Mouse (Mus musculus) brain, embryonic 14.5 days (tissue): ENCODE data around the gene Prkcsh.

Experiments used
- CTCF ChIP-seq: fragments of 200-500 bp; IDR thresholded peaks from 2 replicates; pipeline ENCODE4 v1.5.1; 2012; ENCODE audit warnings: inconsistent platforms, mild to moderate bottlenecking, moderate library complexity, borderline replicate concordance; ENCODE audit not compliant: insufficient read depth, insufficient read length; ENCODE audit errors: extremely low read depth
- POLR2A ChIP-seq: fragments of 200-500 bp; IDR thresholded peaks from 2 replicates; pipeline ENCODE4 v1.6.1; 2012; ENCODE audit warnings: mild to moderate bottlenecking, inconsistent platforms, borderline replicate concordance; ENCODE audit not compliant: poor library complexity, insufficient read depth, insufficient read length, severe bottlenecking; ENCODE audit errors: extremely low read depth

DNA sequence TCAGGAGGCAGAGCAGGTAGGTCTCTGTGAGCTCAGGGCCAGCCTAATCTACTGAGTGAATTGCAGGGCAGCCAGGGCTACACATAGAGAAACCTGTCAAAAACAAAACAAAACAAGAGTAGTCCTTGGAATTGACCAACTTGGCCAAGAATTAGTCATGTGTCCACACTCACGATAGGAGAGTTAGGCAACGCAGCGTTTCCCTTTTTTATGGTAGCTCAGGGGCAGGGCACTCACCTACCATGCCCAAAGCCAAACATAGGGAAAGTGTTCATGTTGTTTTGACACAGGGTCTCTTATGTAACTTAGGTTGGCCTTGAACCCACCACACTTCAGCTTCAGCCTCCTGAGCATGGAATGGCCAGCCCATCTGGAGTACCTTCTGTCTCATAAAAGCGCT lies 33.3 kb upstream of the Prkcsh start:
- no peak for TF ChIP-seq CTCF
- TF ChIP-seq POLR2A: no peak
